In genomic region chr5:116023251-116023661, GRCm38 (mm10) we compare ENCODE assay signal across 7 mouse cellular contexts. TPM values are rescaled to one million over a fixed set of nuclear protein-coding genes. Genes with fewer than 3 reads are reported as not detected.
DNase-seq lines count a peak whose midpoint lies in the region; ATAC-seq and TF ChIP-seq lines count a peak whose summit lies in the region.

No protein-coding gene starts in this region.

- H3K4me2 ChIP-seq in hindbrain, embryonic 16.5 days (ENCODE audit: low read length) = peak overlapping the region; percentile 90
- peak overlapping the region; percentile 82 for H3K4me2 ChIP-seq in limb, embryonic 12.5 days

- peaks cover 11% of the 10 kb centered on the region for H3K4me1 ChIP-seq in hindbrain, embryonic 16.5 days (ENCODE audit: control insufficient read depth, insufficient read depth, low read depth, low read length)
- peaks cover 17% of the 10 kb centered on the region for H3K4me1 ChIP-seq in limb, embryonic 12.5 days (replicated peaks)

- DNase-seq in right cerebral cortex, postnatal 14 days = peak; percentile 21
- no peak for DNase-seq in right cerebral cortex, adult 2 months (ENCODE audit: low spot score in 2 of 2)
- peak; percentile 79 for DNase-seq in brain, embryonic 14.5 days (ENCODE audit: low read depth)
- peak; percentile 22 for DNase-seq in naive thymus-derived CD4-positive, alpha-beta T cell, adult 2 months (ENCODE audit: low read depth)
- DNase-seq in cerebellum, postnatal 4 days (ENCODE audit: low spot score in 2 of 2) = no peak

- H3K27ac ChIP-seq in hindbrain, embryonic 16.5 days (ENCODE audit: low read depth, low read length) = no peak overlapping the region
- H3K27ac ChIP-seq in limb, embryonic 12.5 days = peak overlapping the region; percentile 91; the same call in 1 of the 2 replicates

- WGBS in hindbrain, embryonic 16.5 days = 38% methylated on average over 8 of the region's 8 CpGs
- WGBS in limb, embryonic 12.5 days = 9% methylated on average over 8 of the region's 8 CpGs

- H3K36me3 ChIP-seq in hindbrain, embryonic 16.5 days (ENCODE audit: control insufficient read depth, insufficient read depth, low read length) = peaks cover 29% of the 10 kb centered on the region
- peaks cover 43% of the 10 kb centered on the region for H3K36me3 ChIP-seq in limb, embryonic 12.5 days

- H3K9me3 ChIP-seq in hindbrain, embryonic 16.5 days (ENCODE audit: control insufficient read depth, low read length) = no peaks in the 10 kb centered on the region
- H3K9me3 ChIP-seq in limb, embryonic 12.5 days = no peaks in the 10 kb centered on the region

- no peak for ATAC-seq in hindbrain, embryonic 16.5 days
- ATAC-seq in limb, embryonic 12.5 days (ENCODE audit: insufficient number of reproducible peaks, insufficient read depth, low FRiP score, low TSS enrichment, low read depth) = no peak

- TF ChIP-seq POLR2A in brain, embryonic 14.5 days (IDR thresholded peaks at IDR 0.05; ENCODE audit: borderline replicate concordance, extremely low read depth, insufficient read depth, insufficient read length, poor library complexity, severe bottlenecking) = no peak

- H3K4me3 ChIP-seq in hindbrain, embryonic 16.5 days (ENCODE audit: low read length) = peak overlapping the region; percentile 81
- H3K4me3 ChIP-seq in limb, embryonic 12.5 days (replicated peaks) = peak overlapping the region; percentile 79

- peak overlapping the region; percentile 83; the same call in 1 of the 2 replicates for H3K9ac ChIP-seq in hindbrain, embryonic 16.5 days (ENCODE audit: low read depth, low read length)
- peak overlapping the region; percentile 85 for H3K9ac ChIP-seq in limb, embryonic 12.5 days (replicated peaks)

- no peak for TF ChIP-seq CTCF in brain, embryonic 14.5 days (IDR thresholded peaks at IDR 0.05; ENCODE audit: borderline replicate concordance, extremely low read depth, insufficient read depth, insufficient read length)

- H3K27me3 ChIP-seq in hindbrain, embryonic 16.5 days (replicated peaks; ENCODE audit: control insufficient read depth, insufficient read depth, low read length) = no peaks in the 10 kb centered on the region
- no peaks in the 10 kb centered on the region for H3K27me3 ChIP-seq in limb, embryonic 12.5 days

RNA-seq across cellular contexts. Expression of gene Prkab1, which starts 1.1 kb away (rescaled TPM):
- 81.8 and 89.6 TPM in 2 replicates for polyA plus RNA-seq in brain, embryonic 14.5 days (2012; rRNA removed)
- polyA plus RNA-seq in hindbrain, embryonic 16.5 days (2015; fragmentation: Nextera tagmentation; extraction: Ambion mirVana) = 45.1 and 51.3 TPM in 2 replicates
- polyA plus RNA-seq in limb, embryonic 12.5 days (2016; fragmentation: Nextera tagmentation; extraction: Ambion mirVana) = 72.4 and 77.0 TPM in 2 replicates

RNA-seq across cellular contexts. Expression of gene Tmem233, which starts 59.8 kb away (rescaled TPM):
- polyA plus RNA-seq in brain, embryonic 14.5 days (2012; rRNA removed) = not detected in 2 replicates
- polyA plus RNA-seq in hindbrain, embryonic 16.5 days (2015; fragmentation: Nextera tagmentation; extraction: Ambion mirVana) = not detected in 2 replicates
- polyA plus RNA-seq in limb, embryonic 12.5 days (2016; fragmentation: Nextera tagmentation; extraction: Ambion mirVana) = not detected in 2 replicates

Comparison
In these comparisons a context has a peak if more than half of its experiments do, and no peak if none do; other contexts are left out.
1. DNase-seq: peak in right cerebral cortex, postnatal 14 days (single experiment), brain, embryonic 14.5 days (single experiment) and naive thymus-derived CD4-positive, alpha-beta T cell, adult 2 months (single experiment); none in right cerebral cortex, adult 2 months (0 of 2) and cerebellum, postnatal 4 days (0 of 2).